Mouse (Mus musculus) layer of hippocampus, adult 8-10 months (tissue): ENCODE results near the gene Kncn. TPM values are rescaled to one million over a fixed set of nuclear protein-coding genes. Genes with fewer than 3 reads are reported as not detected.
A peak's percentile ranks its signal among the peaks of the same experiment; 100 is the strongest.

Experiments used
- DNase-seq, 2 experiments: peaks; one replicate each; pipeline ENCODE4 v3.0.0; 2022; ENCODE audit warnings: low spot score in 2 of 2
- total RNA-seq, 4 experiments: library from RNA; stranded (reverse); gene quantifications; 2 replicates each; pipeline ENCODE4 v1.2.4; 2022

Gene Kncn
- total RNA-seq, 4 experiments from 2014 or later = 0.39 to 0.53 (median 0.41) TPM; not detected in 1

DNA sequence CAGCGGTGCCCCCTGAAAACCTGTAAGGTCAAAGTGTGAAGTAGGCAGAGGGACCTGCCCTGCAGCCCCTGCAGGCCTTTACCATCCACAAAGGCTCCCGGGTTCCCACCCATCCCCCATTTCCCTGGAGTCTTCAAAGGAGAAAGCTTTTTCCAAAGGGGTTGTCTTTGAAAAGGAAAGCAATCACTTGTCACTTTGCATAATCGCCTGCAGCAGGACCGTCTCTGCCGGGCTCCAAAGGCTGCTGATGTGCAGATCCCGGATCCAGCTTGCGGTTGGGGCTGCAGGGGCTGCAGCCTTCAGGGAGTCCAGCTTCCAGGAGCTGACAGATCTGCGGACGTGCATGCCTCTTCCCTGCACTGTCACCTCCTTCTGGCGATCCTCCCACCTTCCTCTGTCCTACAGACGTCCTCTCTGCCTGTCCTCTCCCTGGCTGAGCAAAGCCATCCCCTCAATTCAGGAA lies 6.0 kb upstream of the Kncn start:
- DNase-seq = no peak

- DNase-seq = no peak
Observed at GRCm38 (mm10) chr4:115878828-115879227, 5.4 kb upstream of the Kncn start.

GRCm38 (mm10) chr4:115881183-115881582 lies 3.0 kb upstream of the Kncn start:
- peak; percentile 39 to 47 for DNase-seq

DNA sequence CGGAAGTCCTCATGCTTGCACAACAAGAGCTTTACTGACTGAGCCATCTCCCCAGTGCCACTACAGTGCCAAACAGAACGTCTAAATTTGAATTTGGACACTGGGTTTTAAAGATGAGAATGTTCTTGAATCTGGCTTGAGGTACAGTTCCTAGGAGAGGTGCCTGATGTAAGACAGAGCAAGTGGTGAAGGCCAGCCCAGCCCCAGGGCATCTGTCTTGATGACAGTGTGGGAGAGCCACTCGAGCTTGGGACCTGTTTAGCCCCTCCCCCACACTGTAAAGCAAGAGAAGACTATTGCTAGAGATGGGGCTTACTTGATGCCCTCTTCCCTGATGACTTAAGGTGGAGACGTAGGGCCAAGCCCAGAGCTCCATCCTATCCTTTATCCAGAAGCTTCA lies 2.0 kb upstream of the Kncn start:
- no peak for DNase-seq

- DNase-seq = peak in 1 of 2 experiments; percentile 39
Observed at GRCm38 (mm10) chr4:115885846-115886245, 1.6 kb downstream of the Kncn start.

GRCm38 (mm10) chr4:115886875-115887274 lies 2.7 kb downstream of the Kncn start:
- DNase-seq = no peak

DNA sequence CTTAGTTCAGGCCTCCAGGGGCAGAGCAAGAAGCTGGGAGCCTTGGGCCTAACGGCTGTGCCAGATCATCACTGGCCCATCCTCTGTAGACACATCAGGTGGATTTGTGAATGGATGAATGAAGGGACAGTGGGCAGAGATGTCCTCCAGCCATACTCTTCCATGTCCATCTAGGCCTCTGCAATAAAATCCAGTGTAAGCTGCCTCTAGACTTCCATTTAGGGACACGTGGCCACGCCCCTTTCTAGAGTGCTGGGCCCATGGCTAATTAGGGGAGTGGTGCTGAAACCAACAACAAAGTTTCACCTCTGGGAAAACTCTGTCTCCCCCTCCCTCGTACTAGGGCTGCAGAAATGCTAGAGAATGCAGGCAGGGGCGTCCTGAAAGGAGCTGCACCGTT lies 5.9 kb downstream of the Kncn start:
- no peak for DNase-seq

DNA sequence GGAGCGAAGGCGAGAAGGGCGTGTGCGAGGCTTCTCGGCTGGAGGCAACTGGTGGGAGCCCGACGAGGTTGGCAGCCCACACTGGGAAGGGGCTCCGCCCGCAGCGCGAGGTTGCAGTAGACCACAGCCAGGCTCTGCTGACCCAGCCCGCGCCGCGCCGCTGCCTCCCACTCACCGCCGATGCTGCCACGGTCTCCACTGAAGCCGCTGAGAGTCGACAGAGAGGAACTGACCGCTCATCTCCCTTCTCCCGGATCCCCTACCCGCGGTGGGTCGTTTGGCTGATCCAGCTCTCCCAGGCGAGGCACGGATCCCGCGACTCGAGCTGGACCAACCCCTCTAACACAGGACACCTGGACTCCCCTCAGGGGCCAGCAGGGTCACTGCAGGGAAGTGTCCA lies 6.4 kb downstream of the Kncn start, which contains the start of gene 6430628N08Rik:
Gene 6430628N08Rik (plus strand): TSS at position 113 of the 400 bp plus-strand sequence.
- DNase-seq = no peak

- DNase-seq = no peak
Observed at GRCm38 (mm10) chr4:115894281-115894680, 10.1 kb downstream of the Kncn start.

DNA sequence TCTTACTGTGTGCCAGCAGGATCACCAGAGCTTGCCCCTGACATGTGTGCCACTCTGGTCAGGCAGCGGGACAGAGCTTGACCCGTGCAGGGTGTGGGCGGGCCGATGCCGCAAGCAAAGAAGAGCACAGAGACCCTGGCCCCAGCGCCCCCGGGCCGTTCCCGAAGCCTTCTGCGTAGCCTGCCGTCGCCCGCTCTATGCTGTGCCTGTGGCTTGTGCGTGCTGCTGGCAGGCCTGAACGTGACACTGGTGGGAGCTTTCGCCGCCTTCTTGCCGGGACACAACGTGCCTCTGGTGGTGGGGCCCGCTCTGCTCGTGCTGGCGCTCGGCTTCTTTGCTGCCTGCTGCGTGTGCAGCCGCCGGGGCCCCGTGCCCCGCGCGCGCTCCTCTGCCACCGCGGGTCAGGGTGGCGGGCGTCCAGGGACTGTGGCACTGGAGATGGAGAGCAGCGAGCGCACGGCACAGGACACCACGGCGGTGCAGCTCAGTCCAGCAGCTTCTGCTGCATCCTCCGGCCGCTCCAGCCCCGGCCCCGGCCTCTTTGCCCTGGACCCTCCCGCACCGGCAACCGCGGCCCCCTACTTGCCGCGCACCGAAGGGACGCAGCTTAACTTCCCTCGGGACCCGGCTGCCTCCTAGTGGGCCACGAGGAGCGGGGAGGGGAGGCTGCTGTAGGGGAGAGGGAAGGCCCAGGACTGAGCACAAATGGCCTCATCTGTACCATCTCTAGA lies 13.9 kb downstream of the Kncn start:
- DNase-seq = no peak

DNA sequence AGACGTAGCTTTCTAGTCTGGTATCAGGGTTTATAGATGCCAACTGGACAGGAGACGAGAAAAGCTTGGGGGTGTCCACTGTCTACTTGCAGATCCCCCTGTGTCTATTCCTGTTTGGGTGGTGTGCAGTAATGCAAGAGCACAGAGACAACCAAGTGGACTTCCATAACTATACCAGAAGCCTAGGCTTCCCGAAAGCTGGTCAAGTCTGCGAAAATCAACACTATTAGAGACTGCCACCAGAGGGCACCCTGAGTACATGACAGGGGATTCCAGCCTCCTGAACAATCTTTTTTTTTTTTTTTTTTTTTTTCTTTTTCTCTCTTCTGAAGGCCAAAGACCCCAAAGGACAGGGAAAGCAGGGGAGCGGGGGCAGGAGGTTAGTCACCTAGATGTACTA lies 18.6 kb downstream of the Kncn start:
- peak; percentile 58 to 85 for DNase-seq

DNA sequence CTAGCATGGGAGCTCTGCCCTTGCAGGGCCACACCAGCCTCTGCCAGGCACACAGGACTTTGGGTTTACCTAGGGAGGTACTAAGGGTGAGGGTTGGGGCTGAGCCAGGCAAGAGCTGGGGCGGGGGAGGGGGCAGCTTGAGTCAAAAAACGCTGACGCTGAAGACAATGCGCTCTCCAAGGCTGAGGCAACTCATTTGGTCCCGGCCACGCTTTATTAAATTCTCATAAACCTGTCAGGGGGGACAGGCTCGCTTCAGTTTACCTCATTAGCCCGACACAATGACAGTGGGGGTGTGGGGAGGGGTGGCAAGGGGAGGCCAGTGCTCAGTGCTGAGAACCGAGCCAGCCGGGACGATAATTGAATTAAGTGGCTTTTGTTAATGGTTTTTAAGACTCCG lies 20.2 kb downstream of the Kncn start:
- no peak for DNase-seq

DNA sequence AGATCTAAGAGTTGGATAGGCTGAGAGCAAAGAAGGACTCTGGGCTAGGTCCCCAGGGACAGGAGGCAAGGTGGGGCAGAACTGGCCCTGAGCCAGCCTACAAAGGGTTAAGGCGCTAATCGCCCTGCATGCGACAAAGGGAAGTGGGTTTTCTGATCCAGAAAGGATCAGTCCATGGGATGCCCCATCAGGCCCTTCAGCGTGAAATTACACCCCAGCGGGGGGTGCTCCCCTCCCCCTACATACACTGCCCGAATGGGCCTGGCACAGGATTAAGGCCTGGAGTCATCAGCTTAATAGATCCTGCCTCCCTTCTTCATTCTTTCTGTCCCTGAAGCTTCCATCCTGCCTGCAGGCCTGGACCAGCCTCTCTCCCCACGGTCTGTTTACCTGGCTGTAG lies 21.5 kb downstream of the Kncn start:
- no peak for DNase-seq

DNA sequence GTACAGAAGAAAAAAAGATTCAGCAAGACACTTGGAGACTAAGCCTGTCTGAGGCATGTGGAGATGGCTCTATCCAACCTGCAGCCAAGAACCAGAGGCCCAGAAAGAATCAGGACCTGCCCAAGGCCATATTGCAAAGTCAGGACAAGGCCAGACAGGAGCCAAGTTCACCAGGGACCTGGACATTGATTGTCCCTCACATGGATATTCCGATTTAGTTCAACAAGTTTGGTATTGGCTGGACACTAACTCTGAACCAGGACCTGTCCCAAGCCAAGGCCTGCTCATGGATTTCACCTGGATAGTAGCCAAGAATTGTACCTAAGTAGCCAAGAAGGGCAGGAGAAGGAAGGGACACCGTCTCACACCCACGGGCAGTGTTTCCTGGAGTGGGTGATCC lies 22.6 kb downstream of the Kncn start:
- DNase-seq = no peak

DNA sequence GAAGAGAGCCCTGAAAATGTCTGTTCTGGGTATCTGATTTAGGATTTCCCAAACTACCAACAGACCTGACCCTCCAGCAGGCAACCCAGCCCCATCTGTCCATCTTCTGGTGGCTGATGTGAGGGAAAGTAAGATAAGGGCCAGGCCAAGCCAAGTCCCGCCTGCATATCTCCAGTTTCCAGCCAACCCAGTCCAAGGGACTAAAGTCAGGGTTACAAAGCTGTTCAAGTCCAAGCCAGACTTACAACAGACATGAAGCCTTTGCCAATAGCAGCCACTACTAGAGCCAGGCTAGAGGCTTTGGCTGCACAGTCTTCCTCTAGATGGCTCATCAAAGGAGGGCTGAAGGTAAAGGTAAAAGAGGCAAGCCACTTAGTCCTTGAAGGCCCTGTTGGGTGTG lies 23.8 kb downstream of the Kncn start:
- DNase-seq = no peak

GRCm38 (mm10) chr4:115908641-115909040 lies 24.4 kb downstream of the Kncn start:
- no peak for DNase-seq

- no peak for DNase-seq
Observed at GRCm38 (mm10) chr4:115911586-115911985, 27.4 kb downstream of the Kncn start.

DNA sequence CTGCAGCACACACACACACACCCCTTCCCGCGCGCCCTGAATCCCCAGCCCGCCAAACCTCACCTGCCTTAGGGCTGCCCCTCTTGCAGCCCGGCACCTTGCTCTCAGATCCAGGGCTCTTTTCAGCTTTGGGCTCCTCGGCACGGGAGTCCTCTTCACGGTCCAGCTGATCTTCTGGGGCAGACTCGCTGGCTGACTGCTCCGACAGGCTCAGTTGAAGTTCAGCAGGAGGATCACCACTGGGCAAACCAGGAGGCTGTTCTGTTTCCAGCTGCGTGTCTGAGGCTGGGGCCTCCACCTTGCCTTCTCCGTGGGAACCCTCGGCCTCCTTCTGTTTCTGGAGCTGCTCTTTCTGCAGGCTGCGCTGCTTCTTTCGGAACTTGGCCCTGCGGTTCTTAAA lies 35.7 kb downstream of the Kncn start:
- DNase-seq = no peak

- DNase-seq = no peak
Observed at GRCm38 (mm10) chr4:115922688-115923087, 38.5 kb downstream of the Kncn start.

DNA sequence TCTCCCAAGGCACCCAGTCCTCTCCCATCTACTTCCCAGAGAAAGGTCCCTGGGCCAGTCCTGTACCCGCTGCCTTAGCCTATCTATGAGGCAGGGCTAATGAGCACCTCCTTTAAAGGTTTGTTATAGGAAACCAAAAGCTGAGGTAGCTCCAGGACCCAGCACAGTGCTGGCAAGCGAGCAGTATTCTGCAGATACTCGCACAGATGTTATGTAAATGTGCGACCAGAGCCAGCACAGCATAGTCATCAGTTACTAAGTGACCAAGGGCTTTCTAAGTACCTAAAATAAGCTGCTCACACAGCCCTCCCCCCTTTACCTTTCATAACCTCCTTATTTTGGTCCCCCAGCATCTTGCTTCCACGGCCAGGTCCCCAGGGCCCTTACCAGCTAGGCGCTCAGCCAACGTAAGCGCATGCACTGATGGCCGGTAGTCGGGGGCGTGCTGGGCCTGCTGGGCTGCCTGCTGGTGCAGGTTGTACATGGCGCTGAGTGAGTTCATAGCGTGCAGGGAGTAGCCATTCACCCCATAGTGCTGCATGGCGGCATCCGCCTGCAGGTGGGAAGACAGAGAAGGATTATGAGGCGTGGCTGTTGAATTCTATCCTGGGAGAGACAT lies 39.2 kb downstream of the Kncn start:
- DNase-seq = no peak

DNA sequence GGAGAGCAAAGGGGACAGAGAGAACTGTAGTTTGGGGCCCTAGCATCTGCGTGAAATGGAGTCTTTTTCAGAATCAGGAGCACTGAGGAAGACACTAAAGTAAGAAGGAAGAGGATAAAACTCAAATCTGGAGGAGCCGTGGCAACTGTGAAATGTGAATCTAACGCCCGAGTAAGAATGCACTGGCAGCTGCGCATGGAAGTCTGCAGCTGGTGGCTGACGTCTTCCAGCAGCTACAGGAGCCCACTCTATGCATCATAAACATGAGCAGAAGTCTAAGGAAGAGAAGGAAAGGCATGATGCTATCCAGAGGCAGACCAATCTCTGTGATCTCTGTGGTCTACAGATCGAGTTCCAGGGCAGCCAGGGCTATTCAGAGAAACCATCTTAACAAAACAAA lies 43.4 kb downstream of the Kncn start:
- no peak for DNase-seq

DNA sequence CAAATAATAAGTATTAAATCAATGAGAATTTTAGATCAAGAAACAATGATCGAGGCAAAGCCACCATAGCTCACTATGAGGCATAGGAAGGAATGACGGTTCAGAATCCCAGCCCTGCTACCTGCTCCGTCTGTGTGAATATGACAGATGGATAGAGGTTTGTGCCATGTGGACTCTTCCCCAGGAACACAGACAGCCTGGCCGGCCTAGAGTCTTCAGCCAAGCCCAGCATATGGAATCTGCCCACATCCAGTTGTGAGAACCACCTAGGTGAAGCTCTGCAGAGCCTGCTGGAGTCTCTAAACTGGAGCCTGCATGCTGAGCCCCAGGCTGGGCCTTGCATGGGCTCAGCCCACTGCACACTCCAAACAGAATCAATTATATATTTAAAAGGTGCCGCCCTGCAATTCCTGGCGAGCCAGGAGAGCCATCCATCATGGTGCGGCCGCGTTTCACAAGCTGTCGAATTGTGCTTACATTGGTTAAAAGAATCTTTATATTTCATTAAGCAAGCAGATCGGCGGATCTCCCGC lies 47.4 kb downstream of the Kncn start:
- DNase-seq = no peak
